Mouse (Mus musculus): Measurements from ENCODE around the gene Elovl1.

- no peak for TF ChIP-seq CTCF (IDR thresholded peaks at IDR 0.05; ENCODE audit: low read depth)
- TF ChIP-seq EP300 (optimal IDR thresholded peaks at IDR 0.05), result no peak
These were observed 37.7 kb upstream of the Elovl1 start for GRCm38 (mm10) chr4:118390146-118390545.
